7 mouse cellular contexts compared by ENCODE assay signal in the genomic region with DNA sequence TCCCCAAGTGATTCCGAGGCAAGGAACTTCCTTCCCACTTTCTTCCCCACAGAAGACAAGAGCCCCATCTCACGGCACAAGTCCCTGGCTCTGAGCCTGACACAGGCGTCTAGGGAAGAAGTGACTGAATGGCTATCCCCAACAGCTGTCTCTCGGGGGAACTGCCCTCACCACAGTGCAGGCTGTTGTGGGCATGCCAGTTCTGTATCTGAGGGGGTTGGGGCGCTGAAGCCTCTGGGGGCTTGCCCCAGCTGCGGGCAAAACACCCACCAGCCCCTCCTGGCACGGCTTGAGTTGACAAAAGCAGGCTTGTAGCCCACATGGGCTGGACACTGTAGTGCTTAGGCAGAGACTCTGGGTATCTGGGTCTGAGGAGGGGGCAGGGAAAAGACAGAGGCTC. TPM values are rescaled to one million over a fixed set of nuclear protein-coding genes. Genes with fewer than 3 reads are reported as not detected.
DNase-seq lines count a peak whose midpoint lies in the region; ATAC-seq and TF ChIP-seq lines count a peak whose summit lies in the region.

No protein-coding gene starts in this region.

- no peak overlapping the region for H3K4me2 ChIP-seq in embryonic facial prominence, embryonic 14.5 days (ENCODE audit: low read depth, low read length)
- H3K4me2 ChIP-seq in limb, embryonic 14.5 days (replicated peaks; ENCODE audit: low read depth, low read length, severe bottlenecking): no peak overlapping the region

- H3K36me3 ChIP-seq in embryonic facial prominence, embryonic 14.5 days (ENCODE audit: control insufficient read depth, insufficient read depth, low read length): peaks cover 12% of the 10 kb centered on the region; the same call in 1 of the 2 replicates
- H3K36me3 ChIP-seq in limb, embryonic 14.5 days (ENCODE audit: control insufficient read depth, insufficient read depth, low read length): peaks cover 32% of the 10 kb centered on the region

- no peak overlapping the region for H3K4me3 ChIP-seq in left cerebral cortex, adult 2 months
- H3K4me3 ChIP-seq in cerebellum, adult 2 months (replicated peaks; ENCODE audit: insufficient read depth, low read depth, low read length): no peak overlapping the region
- no peak overlapping the region for H3K4me3 ChIP-seq in embryonic facial prominence, embryonic 14.5 days (ENCODE audit: low read depth, low read length)
- no peak overlapping the region for H3K4me3 ChIP-seq in limb, embryonic 14.5 days (replicated peaks; ENCODE audit: low read length)

- DNase-seq in left cerebral cortex, adult 2 months (ENCODE audit: extremely low spot score in 1 of 2, low spot score in 2 of 2): no peak
- DNase-seq in left cerebral cortex, adult 18-20 months (ENCODE audit: low spot score in 2 of 2): no peak
- peak; percentile 48 to 50 for DNase-seq in cerebellum, adult 2 months
- DNase-seq in embryonic facial prominence, embryonic 14.5 days (ENCODE audit: low spot score): no peak
- no peak for DNase-seq in limb, embryonic 14.5 days (ENCODE audit: low spot score)
- DNase-seq in ovary, postnatal 36 days (ENCODE audit: low spot score): no peak
- DNase-seq in spleen, adult 18-20 months: no peak

- WGBS in cerebellum, adult 2 months: 3% methylated on average over 7 of the region's 7 CpGs
- WGBS in embryonic facial prominence, embryonic 14.5 days: 53% methylated on average over 7 of the region's 7 CpGs
- 64% methylated on average over 7 of the region's 7 CpGs for WGBS in limb, embryonic 14.5 days

- H3K27me3 ChIP-seq in cerebellum, adult 2 months (ENCODE audit: control insufficient read depth, insufficient read depth, low read length): no peaks in the 10 kb centered on the region
- no peaks in the 10 kb centered on the region for H3K27me3 ChIP-seq in embryonic facial prominence, embryonic 14.5 days (replicated peaks; ENCODE audit: control insufficient read depth, insufficient read depth, low read length)
- H3K27me3 ChIP-seq in limb, embryonic 14.5 days (ENCODE audit: control insufficient read depth, insufficient read depth, low read length): no peaks in the 10 kb centered on the region

- H3K9ac ChIP-seq in embryonic facial prominence, embryonic 14.5 days (ENCODE audit: low read depth, low read length): 0 out of 2 replicates have a peak overlapping the region, but pooled peaks have one; percentile 25
- H3K9ac ChIP-seq in limb, embryonic 14.5 days (ENCODE audit: low read depth, low read length, severe bottlenecking): 0 out of 2 replicates have a peak overlapping the region, but pooled peaks have one; percentile 12

- H3K9me3 ChIP-seq in embryonic facial prominence, embryonic 14.5 days (ENCODE audit: control insufficient read depth, low read length): no peaks in the 10 kb centered on the region
- no peaks in the 10 kb centered on the region for H3K9me3 ChIP-seq in limb, embryonic 14.5 days (ENCODE audit: control insufficient read depth, low read length)

- ATAC-seq in embryonic facial prominence, embryonic 14.5 days (ENCODE audit: low read depth): no peak
- no peak for ATAC-seq in limb, embryonic 14.5 days (ENCODE audit: low FRiP score, low read depth)

- no peak for TF ChIP-seq CTCF in left cerebral cortex, adult 2 months (IDR thresholded peaks at IDR 0.05)
- no peak for TF ChIP-seq CTCF in cerebellum, adult 2 months (IDR thresholded peaks at IDR 0.05; ENCODE audit: borderline replicate concordance, insufficient read depth, low read depth, low read length)

- TF ChIP-seq POLR2A in cerebellum, adult 2 months (IDR thresholded peaks at IDR 0.05; ENCODE audit: borderline replicate concordance, insufficient read depth, low read length): no peak
- no peak for TF ChIP-seq POLR2A in limb, embryonic 14.5 days (IDR thresholded peaks at IDR 0.05; ENCODE audit: borderline replicate concordance, extremely low read depth, insufficient read depth, insufficient read length)

- intact Hi-C loops in left cerebral cortex, adult 2 months (cut with DNase I): no loop called here

- H3K4me1 ChIP-seq in cerebellum, adult 2 months (ENCODE audit: control insufficient read depth, insufficient read depth, low read length): peaks cover 88% of the 10 kb centered on the region
- H3K4me1 ChIP-seq in embryonic facial prominence, embryonic 14.5 days (ENCODE audit: control insufficient read depth, insufficient read depth, low read length): peaks cover 35% of the 10 kb centered on the region
- H3K4me1 ChIP-seq in limb, embryonic 14.5 days (ENCODE audit: control insufficient read depth, insufficient read depth, low read length): peaks cover 26% of the 10 kb centered on the region

- peak overlapping the region; percentile 59 for H3K27ac ChIP-seq in left cerebral cortex, adult 2 months
- H3K27ac ChIP-seq in cerebellum, adult 2 months (ENCODE audit: insufficient read depth, low read length): peak overlapping the region; percentile 94
- peak overlapping the region; percentile 44 for H3K27ac ChIP-seq in embryonic facial prominence, embryonic 14.5 days (replicated peaks; ENCODE audit: low read depth, low read length)
- peak overlapping the region; percentile 14; the same call in 1 of the 2 replicates for H3K27ac ChIP-seq in limb, embryonic 14.5 days (replicated peaks; ENCODE audit: low read depth, low read length)

RNA-seq across cellular contexts. Expression of gene Soga1, which starts 14.9 kb away (rescaled TPM):
- 10 to 100 TPM; 20.2 to 25.1 TPM for total RNA-seq in left cerebral cortex, adult 2 months (2021)
- total RNA-seq in left cerebral cortex, adult 18-20 months (2021): 10 to 100 TPM; 17.1 to 17.7 TPM
- 38.3 and 50.1 TPM in 2 replicates for polyA plus RNA-seq in cerebellum, adult 2 months (2012; rRNA removed)
- polyA plus RNA-seq in embryonic facial prominence, embryonic 14.5 days (2014; fragmentation: Nextera tagmentation; extraction: Ambion mirVana): 5.2 and 6.3 TPM in 2 replicates
- 14.2 and 22.8 TPM in 2 replicates for polyA plus RNA-seq in limb, embryonic 14.5 days (2012; rRNA removed)
- polyA plus RNA-seq in limb, embryonic 14.5 days (2014; fragmentation: Nextera tagmentation; extraction: Ambion mirVana): 5.5 and 7.9 TPM in 2 replicates

RNA-seq across cellular contexts. Expression of gene Tldc2, which starts 22.7 kb away (rescaled TPM):
- total RNA-seq in left cerebral cortex, adult 2 months (2021): not detected
- total RNA-seq in left cerebral cortex, adult 18-20 months (2021): not detected
- polyA plus RNA-seq in cerebellum, adult 2 months (2012; rRNA removed): 6.0 and 7.1 TPM in 2 replicates
- not detected in 2 replicates for polyA plus RNA-seq in embryonic facial prominence, embryonic 14.5 days (2014; fragmentation: Nextera tagmentation; extraction: Ambion mirVana)
- polyA plus RNA-seq in limb, embryonic 14.5 days (2012; rRNA removed): not detected in 2 replicates
- polyA plus RNA-seq in limb, embryonic 14.5 days (2014; fragmentation: Nextera tagmentation; extraction: Ambion mirVana): not detected in 2 replicates

RNA-seq across cellular contexts. Expression of gene Dsn1, which starts 57.2 kb away (rescaled TPM):
- 1 to 10 TPM; 5.8 to 6.3 TPM for total RNA-seq in left cerebral cortex, adult 2 months (2021)
- total RNA-seq in left cerebral cortex, adult 18-20 months (2021): 1 to 10 TPM; 4.8 to 5.6 TPM
- polyA plus RNA-seq in cerebellum, adult 2 months (2012; rRNA removed): 4.6 and 4.8 TPM in 2 replicates
- polyA plus RNA-seq in embryonic facial prominence, embryonic 14.5 days (2014; fragmentation: Nextera tagmentation; extraction: Ambion mirVana): 25.8 and 32.7 TPM in 2 replicates
- polyA plus RNA-seq in limb, embryonic 14.5 days (2012; rRNA removed): 27.2 and 32.9 TPM in 2 replicates
- 30.2 and 33.5 TPM in 2 replicates for polyA plus RNA-seq in limb, embryonic 14.5 days (2014; fragmentation: Nextera tagmentation; extraction: Ambion mirVana)

Comparison
In these comparisons a context has a peak if more than half of its experiments do, and no peak if none do; other contexts are left out.
1. DNase-seq: peak in cerebellum, adult 2 months (2 of 2); none in left cerebral cortex, adult 2 months (0 of 2), left cerebral cortex, adult 18-20 months (0 of 2), embryonic facial prominence, embryonic 14.5 days (single experiment), limb, embryonic 14.5 days (single experiment), ovary, postnatal 36 days (single experiment) and spleen, adult 18-20 months (0 of 2).
2. H3K27ac ChIP-seq: peak in every context shown above with its lines; median percentile 94 in cerebellum, adult 2 months; 59 in left cerebral cortex, adult 2 months; 44 in embryonic facial prominence, embryonic 14.5 days; 14 in limb, embryonic 14.5 days.